Mouse (Mus musculus) liver, embryonic 11.5 days (tissue): Measurements from ENCODE around the gene Tec. TPM values are rescaled to one million over a fixed set of nuclear protein-coding genes. Genes with fewer than 3 reads are reported as not detected.

ENCODE experiments used
- ATAC-seq: fragments of 200-750 bp; cut with Nextera tagmentation; replicated peaks from 2 replicates; pipeline ENCODE4 v1.8.0; 2017; ENCODE audit warnings: moderate number of reproducible peaks, mild to moderate bottlenecking, moderate TSS enrichment, moderate library complexity; ENCODE audit not compliant: low FRiP score
- DNase-seq: peaks from one replicate; pipeline ENCODE4 v3.0.0-alpha.2; 2017; ENCODE audit warnings: low spot score
- H3K27ac ChIP-seq: fragments of 300-500 bp; sonication (generic); 2 replicates; pipeline ENCODE4 v1.5.1; 2014; ENCODE audit warnings: mild to moderate bottlenecking, low read depth, low read length, control low read depth
- H3K27me3 ChIP-seq: fragments of 300-500 bp; sonication (generic); replicated peaks from 2 replicates; pipeline ENCODE4 v1.6.1; 2014; ENCODE audit warnings: low read length, mixed read lengths; ENCODE audit not compliant: control insufficient read depth, insufficient read depth
- H3K36me3 ChIP-seq: fragments of 300-500 bp; sonication (generic); 2 replicates; pipeline ENCODE4 v1.6.1; 2014; ENCODE audit warnings: mild to moderate bottlenecking, low read length, moderate library complexity, mixed read lengths; ENCODE audit not compliant: control insufficient read depth, insufficient read depth
- H3K4me1 ChIP-seq: fragments of 300-500 bp; sonication (generic); replicated peaks from 2 replicates; pipeline ENCODE4 v1.6.1; 2014; ENCODE audit warnings: low read length, mixed read lengths; ENCODE audit not compliant: control insufficient read depth, insufficient read depth
- H3K4me2 ChIP-seq: fragments of 300-500 bp; sonication (generic); 2 replicates; pipeline ENCODE4 v1.6.1; 2014; ENCODE audit warnings: mild to moderate bottlenecking, control low read depth, moderate library complexity
- H3K4me3 ChIP-seq: fragments of 300-500 bp; sonication (generic); 2 replicates; pipeline ENCODE4 v1.5.1; 2014; ENCODE audit warnings: low read depth, low read length, control low read depth
- H3K9ac ChIP-seq: fragments of 300-500 bp; sonication (generic); 2 replicates; pipeline ENCODE4 v1.6.1; 2014; ENCODE audit warnings: low read depth, low read length, control low read depth
- H3K9me3 ChIP-seq: fragments of 300-500 bp; sonication (generic); 2 replicates; pipeline ENCODE4 v1.6.1; 2016; ENCODE audit warnings: low read length, inconsistent platforms, mixed read lengths; ENCODE audit not compliant: control insufficient read depth
- WGBS: fragments of 180-500 bp; shearing (Covaris S2); extraction: QIAGEN DNeasy Blood & Tissue Kit; methylation state at CpG from one replicate; pipeline ENCODE4 v1.1.7; 2014; 5-methylcytosine and 5-hydroxymethylcytosine counted together
- polyA plus RNA-seq: library from polyadenylated mRNA; unstranded; fragments of >200 nt; fragmentation: Nextera tagmentation; extraction: Ambion mirVana; gene quantifications from 2 replicates; pipeline ENCODE4 v1.2.1, GENCODE M21; 2014

Gene Tec
- polyA plus RNA-seq, 1 experiment from 2014 or later: 7.9 TPM

DNA sequence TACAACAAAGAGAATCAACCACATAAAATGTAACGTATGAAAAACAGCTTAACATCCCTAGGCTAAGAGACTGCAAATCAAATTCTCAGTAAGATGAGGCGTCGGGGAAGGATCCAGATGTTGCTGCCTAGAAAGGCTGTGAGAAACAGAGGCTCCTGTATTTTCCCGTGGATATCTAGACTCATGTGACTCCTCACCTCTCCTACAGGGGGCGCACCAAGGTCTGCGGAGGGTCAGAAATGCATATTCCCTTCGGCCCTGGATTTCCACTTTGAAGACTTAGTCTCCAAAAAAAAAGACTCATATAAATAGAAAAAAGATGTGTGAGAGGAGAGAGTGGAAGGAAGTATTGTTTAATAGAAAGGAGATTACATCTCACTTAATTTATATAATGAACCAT is 147.7 kb downstream of the Tec start:
- Histone ChIP-seq H3K9me3 (no peaks in the 10 kb centered on the region), H3K9ac (no peak overlapping the region), H3K27me3 (no peaks in the 10 kb centered on the region), H3K4me2 (no peak overlapping the region), H3K27ac (no peak overlapping the region), H3K36me3 (no peaks in the 10 kb centered on the region), H3K4me1 (no peaks in the 10 kb centered on the region), H3K4me3 (no peak overlapping the region)
- 58% methylated on average over 7 of the region's 7 CpGs for WGBS
- ATAC-seq (no peak), DNase-seq (no peak)

DNA sequence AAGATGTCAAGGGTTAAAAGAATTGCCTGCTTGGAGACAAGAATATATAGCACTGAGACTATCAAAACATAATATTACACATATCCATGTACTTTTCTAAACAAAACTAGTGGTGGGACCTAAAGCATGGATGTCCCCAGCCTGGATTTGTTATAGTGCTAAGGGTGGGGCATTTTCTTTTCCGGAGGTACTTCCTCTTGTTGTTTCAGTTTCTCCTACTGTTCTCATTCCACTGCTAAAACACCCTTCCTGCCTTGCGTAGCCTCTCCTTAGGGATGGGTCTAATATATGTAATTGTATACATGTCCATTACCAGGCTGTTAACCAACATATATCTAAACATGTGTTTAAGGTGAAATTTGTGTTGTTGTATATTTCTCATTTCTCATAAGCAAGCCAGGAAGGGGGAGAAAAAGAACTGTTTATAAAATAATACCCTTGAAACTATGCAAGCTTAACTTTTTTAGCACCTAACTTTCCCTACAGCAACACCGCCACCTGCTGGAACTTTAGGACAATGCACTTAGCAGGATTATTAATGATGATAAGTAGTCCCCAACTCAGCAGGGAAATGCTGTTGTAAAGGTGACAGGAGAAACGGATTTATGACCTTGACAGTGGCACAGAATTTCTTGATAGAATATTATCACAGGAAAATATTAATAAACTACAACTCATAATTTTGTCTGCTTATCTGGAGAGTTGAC is 157.6 kb downstream of the Tec start:
- no peaks in the 10 kb centered on the region for H3K36me3 ChIP-seq
- no peak overlapping the region for H3K9ac ChIP-seq
- no peaks in the 10 kb centered on the region for H3K9me3 ChIP-seq
- no peak overlapping the region for H3K4me3 ChIP-seq
- ATAC-seq: no peak
- no peak overlapping the region for H3K4me2 ChIP-seq
- WGBS: 27% methylated on average over 4 of the region's 4 CpGs
- DNase-seq: no peak
- no peak overlapping the region for H3K27ac ChIP-seq
- H3K27me3 ChIP-seq: no peaks in the 10 kb centered on the region
- H3K4me1 ChIP-seq: no peaks in the 10 kb centered on the region

DNA sequence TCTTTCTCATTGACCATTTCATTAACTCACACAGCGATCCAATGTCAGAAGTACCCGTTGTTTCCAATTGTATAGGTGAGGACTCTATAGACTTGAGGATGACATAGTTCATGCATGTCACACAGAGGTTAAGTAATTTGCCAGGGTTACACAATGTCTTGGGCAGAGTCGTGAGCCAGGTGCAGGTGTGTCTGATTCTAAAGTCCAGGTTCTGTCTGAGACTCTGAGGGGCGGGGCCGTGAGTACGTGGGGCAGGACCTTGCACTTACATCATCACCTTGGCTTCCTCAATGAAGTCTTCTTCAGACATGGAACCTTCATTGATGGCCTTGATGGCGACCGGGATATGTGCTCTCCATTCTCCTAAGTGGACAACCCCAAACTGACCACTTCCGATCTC is 158.3 kb downstream of the Tec start:
- WGBS: 85% methylated on average over 9 of the region's 9 CpGs

DNA sequence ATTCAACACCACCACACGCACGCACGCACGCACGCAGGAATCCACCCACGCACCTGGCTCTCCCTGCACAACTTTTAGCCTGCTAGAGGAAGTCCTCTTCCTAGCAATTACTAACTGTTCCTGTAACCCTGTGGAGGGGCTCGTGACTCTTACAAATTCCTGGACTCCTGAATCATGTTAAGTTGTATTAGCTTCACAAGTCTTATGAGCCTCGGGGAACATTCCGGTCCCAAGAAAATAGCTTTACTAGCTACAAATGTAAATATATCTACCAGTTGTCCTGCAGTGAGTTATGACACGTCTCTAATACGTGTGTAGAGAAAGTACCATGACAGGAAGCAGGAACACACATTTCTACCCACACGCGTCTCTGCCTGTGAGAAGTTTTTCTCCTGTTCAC is 158.8 kb downstream of the Tec start:
- no peaks in the 10 kb centered on the region for H3K9me3 ChIP-seq
- H3K4me3 ChIP-seq: no peak overlapping the region
- H3K4me2 ChIP-seq: no peak overlapping the region
- no peaks in the 10 kb centered on the region for H3K36me3 ChIP-seq
- ATAC-seq (no peak), DNase-seq (no peak)
- WGBS: 84% methylated on average over 13 of the region's 13 CpGs
- no peak overlapping the region for H3K27ac ChIP-seq
- H3K9ac ChIP-seq: no peak overlapping the region
- no peaks in the 10 kb centered on the region for H3K27me3 ChIP-seq
- H3K4me1 ChIP-seq: no peaks in the 10 kb centered on the region

More for the DNA sequence above, 158.3 kb downstream of the Tec start:
- no peak overlapping the region for H3K9ac ChIP-seq
- DNase-seq (no peak), ATAC-seq (no peak)
- no peaks in the 10 kb centered on the region for H3K36me3 ChIP-seq
- no peaks in the 10 kb centered on the region for H3K4me1 ChIP-seq
- no peak overlapping the region for H3K4me3 ChIP-seq
- H3K27ac ChIP-seq: no peak overlapping the region
- no peak overlapping the region for H3K4me2 ChIP-seq
- H3K9me3 ChIP-seq: no peaks in the 10 kb centered on the region
- H3K27me3 ChIP-seq: no peaks in the 10 kb centered on the region

DNA sequence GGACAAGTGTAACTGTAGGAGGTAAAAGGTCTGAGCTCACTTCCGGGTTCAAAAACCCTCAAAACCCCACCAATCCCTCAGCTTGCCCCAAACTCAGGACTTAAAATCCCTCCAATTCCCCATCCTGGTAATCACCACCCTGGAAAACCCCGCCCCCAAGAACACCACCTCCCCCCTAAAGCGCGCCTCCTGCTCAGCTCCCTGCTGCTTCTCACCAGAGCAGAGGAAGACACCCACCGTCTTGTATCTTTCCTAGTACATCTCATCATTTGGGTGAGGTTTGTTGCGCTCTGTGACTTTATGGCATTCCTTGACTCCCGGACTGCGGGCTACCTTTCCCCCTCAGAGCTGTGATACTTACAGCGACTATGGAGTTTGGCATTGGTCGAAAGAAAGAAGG is 161.6 kb downstream of the Tec start:
- Histone ChIP-seq H3K4me2 (no peak overlapping the region), H3K9ac (no peak overlapping the region), H3K27me3 (no peaks in the 10 kb centered on the region), H3K9me3 (no peaks in the 10 kb centered on the region), H3K36me3 (no peaks in the 10 kb centered on the region), H3K27ac (no peak overlapping the region), H3K4me1 (no peaks in the 10 kb centered on the region), H3K4me3 (no peak overlapping the region)
- no peak for ATAC-seq
- 65% methylated on average over 10 of the region's 10 CpGs for WGBS
- no peak for DNase-seq

DNA sequence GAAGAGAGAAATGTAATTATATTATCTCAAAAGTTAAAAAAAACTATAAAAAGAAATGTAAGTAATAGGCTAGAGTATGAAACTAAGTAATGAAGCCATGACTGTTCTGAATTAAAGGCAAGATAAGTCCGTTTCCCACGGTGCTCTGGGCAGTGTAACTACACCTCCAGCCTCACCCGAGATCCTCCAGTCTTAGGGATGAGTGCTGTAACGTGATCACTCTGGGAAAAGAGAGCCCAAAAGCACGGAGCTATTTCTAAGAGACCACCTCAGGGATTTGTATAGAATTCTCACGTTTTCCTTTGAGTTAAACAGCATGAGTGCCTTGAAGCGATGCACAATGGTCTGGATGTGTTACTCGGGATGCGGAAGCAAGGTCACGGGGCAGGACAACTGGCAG is 162.2 kb downstream of the Tec start:
- Histone ChIP-seq H3K27me3 (no peaks in the 10 kb centered on the region), H3K4me3 (no peak overlapping the region), H3K36me3 (no peaks in the 10 kb centered on the region), H3K9ac (no peak overlapping the region), H3K4me1 (no peaks in the 10 kb centered on the region), H3K27ac (no peak overlapping the region), H3K9me3 (no peaks in the 10 kb centered on the region), H3K4me2 (no peak overlapping the region)
- DNase-seq: no peak
- ATAC-seq: no peak
- WGBS: 65% methylated on average over 10 of the region's 10 CpGs

Other genes starting within 250 kb of the Tec start
- not detected in 2 replicates for gene Cnga1, start 224.2 kb downstream of the Tec start, polyA plus RNA-seq
- 0.92 and 0.94 TPM in 2 replicates for gene Nipal1, start 220.7 kb downstream of the Tec start, polyA plus RNA-seq
- gene Txk, start 115.7 kb downstream of the Tec start, polyA plus RNA-seq: not detected in 2 replicates
- gene Slain2, start 45.8 kb upstream of the Tec start, polyA plus RNA-seq: 18.1 and 20.1 TPM in 2 replicates
- gene Gm10135, start 106.2 kb upstream of the Tec start, polyA plus RNA-seq: not detected in 2 replicates
- gene Slc10a4, start 138.4 kb upstream of the Tec start, polyA plus RNA-seq: 0.37 and 0.62 TPM in 2 replicates